Mouse (Mus musculus) liver (tissue): ENCODE results near the gene 4931406C07Rik.
A peak's percentile ranks its signal among the peaks of the same experiment; 100 is the strongest.
"Not testable (repeated sequence)": the region's sequence is repeated elsewhere in the genome, so short reads cannot be mapped to it uniquely, and the experiment has no call there.

Experiments used
- DNase-seq: peaks from one replicate; pipeline ENCODE4 v3.0.0-alpha.2; 2020; ENCODE audit warnings: mixed read lengths

4931406C07Rik gene

GRCm38 (mm10) chr9:15306398-15307119 lies at the start of gene 4931406C07Rik:
4931406C07Rik (minus strand) TSS chr9:15306448.
- no peak for DNase-seq

GRCm38 (mm10) chr9:15349925-15350324 lies 43.7 kb upstream of the 4931406C07Rik start:
- no peak for DNase-seq

- no peak for DNase-seq
Measured at GRCm38 (mm10) chr9:15337776-15338175, 31.5 kb upstream of the 4931406C07Rik start.

- no peak for DNase-seq
Measured at GRCm38 (mm10) chr9:15318170-15318742, 12.0 kb upstream of the 4931406C07Rik start.

GRCm38 (mm10) chr9:15317223-15318169 lies 11.2 kb upstream of the 4931406C07Rik start:
- DNase-seq = no peak

GRCm38 (mm10) chr9:15316296-15316695 lies 10.0 kb upstream of the 4931406C07Rik start:
- DNase-seq = not testable (repeated sequence)

- no peak for DNase-seq
Measured at GRCm38 (mm10) chr9:15314619-15315018, 8.4 kb upstream of the 4931406C07Rik start.

- DNase-seq = no peak
Measured at GRCm38 (mm10) chr9:15313633-15314032, 7.4 kb upstream of the 4931406C07Rik start.

- no peak for DNase-seq
Measured at GRCm38 (mm10) chr9:15312054-15312735, 5.9 kb upstream of the 4931406C07Rik start.

GRCm38 (mm10) chr9:15310179-15310578 lies 3.9 kb upstream of the 4931406C07Rik start:
- no peak for DNase-seq

GRCm38 (mm10) chr9:15309425-15309824 lies 3.2 kb upstream of the 4931406C07Rik start:
- DNase-seq = no peak

GRCm38 (mm10) chr9:15308254-15308653 lies 2.0 kb upstream of the 4931406C07Rik start:
- no peak for DNase-seq

- DNase-seq = no peak
Measured at GRCm38 (mm10) chr9:15307257-15307656, 1.0 kb upstream of the 4931406C07Rik start.

- peak; percentile 97 for DNase-seq
Measured at GRCm38 (mm10) chr9:15305503-15306397, 498 bp downstream of the 4931406C07Rik start, which contains the start of gene Taf1d. Taf1d (plus strand) TSS chr9:15306214.

GRCm38 (mm10) chr9:15302881-15303280 lies 3.4 kb downstream of the 4931406C07Rik start:
- DNase-seq = no peak

- not testable (repeated sequence) for DNase-seq
Measured at GRCm38 (mm10) chr9:15302006-15302405, 4.2 kb downstream of the 4931406C07Rik start.

GRCm38 (mm10) chr9:15301399-15301798 lies 4.8 kb downstream of the 4931406C07Rik start:
- DNase-seq = peak; percentile 16

- no peak for DNase-seq
Measured at GRCm38 (mm10) chr9:15300056-15300455, 6.2 kb downstream of the 4931406C07Rik start.

- DNase-seq = no peak
Measured at GRCm38 (mm10) chr9:15298451-15298850, 7.8 kb downstream of the 4931406C07Rik start.

- no peak for DNase-seq
Measured at GRCm38 (mm10) chr9:15297112-15297511, 9.1 kb downstream of the 4931406C07Rik start.

- DNase-seq = peak; percentile 58
Measured at GRCm38 (mm10) chr9:15289251-15289650, 17.0 kb downstream of the 4931406C07Rik start.
